ENCODE assay signal across 33 mouse cellular contexts in the genomic region with DNA sequence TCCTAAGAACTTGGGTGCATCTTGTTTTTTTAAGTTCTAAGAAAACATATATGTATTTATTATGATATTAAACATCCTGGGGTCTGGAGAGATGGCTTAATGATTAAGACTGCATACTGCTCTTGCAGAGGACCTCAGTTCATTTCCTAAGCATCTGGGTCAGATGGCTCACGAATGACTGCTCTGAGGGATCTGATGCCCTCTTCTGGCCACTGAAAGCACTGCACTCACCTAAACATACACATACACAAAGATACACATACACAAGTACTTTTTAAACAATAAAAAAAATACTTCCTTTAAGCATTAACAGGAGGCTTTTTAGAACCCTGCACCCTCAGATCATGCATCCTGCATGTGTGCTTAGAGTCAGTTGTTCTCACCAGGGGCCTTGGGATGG. TPM values are rescaled to one million over a fixed set of nuclear protein-coding genes. Genes with fewer than 3 reads are reported as not detected.
DNase-seq lines count a peak whose midpoint lies in the region; ATAC-seq and TF ChIP-seq lines count a peak whose summit lies in the region.
"Had no signal": no experiment of that assay in that cellular context is flagged by ENCODE, and none has a peak within 500 bp of the region (broad histone marks: within the 10 kb centered on the region; RNA-seq: fewer than 3 reads in every experiment).

No protein-coding gene starts in this region.

- WGBS in forebrain, postnatal 0 days, result 87% methylated on average over 1 of the region's 1 CpGs
- 92% methylated on average over 1 of the region's 1 CpGs for WGBS in forebrain, embryonic 16.5 days
- WGBS in liver, embryonic 14.5 days (ENCODE audit: insufficient replicate concordance), result 48% methylated on average over 1 of the region's 1 CpGs
- WGBS in liver, postnatal 0 days (ENCODE audit: insufficient replicate concordance), result 79% methylated on average over 1 of the region's 1 CpGs

- H3K4me2 ChIP-seq in forebrain, postnatal 0 days (ENCODE audit: low read depth), result no peak overlapping the region
- no peak overlapping the region for H3K4me2 ChIP-seq in forebrain, embryonic 16.5 days (ENCODE audit: low read length)
- no peak overlapping the region for H3K4me2 ChIP-seq in liver, embryonic 14.5 days (ENCODE audit: low read depth)
- H3K4me2 ChIP-seq in liver, postnatal 0 days (ENCODE audit: low read depth, low read length), result no peak overlapping the region
- H3K4me2 ChIP-seq: embryonic facial prominence, embryonic 13.5 days; forebrain, embryonic 15.5 days; heart, embryonic 11.5 days; hindbrain, embryonic 13.5 days; limb, embryonic 12.5 days; midbrain, embryonic 13.5 days; neural tube, embryonic 13.5 days had no signal

- TF ChIP-seq CTCF in forebrain, postnatal 0 days (IDR thresholded peaks at IDR 0.05; ENCODE audit: low read depth), result 0 out of 2 replicates have a peak, but pooled peaks have one; percentile 8
- peak; percentile 26 for TF ChIP-seq CTCF in liver, embryonic 14.5 days (IDR thresholded peaks at IDR 0.05; ENCODE audit: low read depth)
- no peak; the same call in 1 of the 2 replicates for TF ChIP-seq CTCF in liver, postnatal 0 days (IDR thresholded peaks at IDR 0.05; ENCODE audit: low read depth)

- no peak for DNase-seq in forebrain, postnatal 0 days
- DNase-seq in liver, embryonic 14.5 days (ENCODE audit: low read depth in 3 of 3, low spot score in 3 of 3), result no peak
- DNase-seq in liver, postnatal 0 days, result no peak
- DNase-seq in R1 (ENCODE audit: low read depth, low spot score), result peak; percentile 49
- DNase-seq in urinary bladder, postnatal 36 days (ENCODE audit: low spot score in 2 of 2), result no peak
- DNase-seq in embryo, embryonic 11 days, result no peak
- DNase-seq: adrenal gland, postnatal 14 days; cerebellum, adult 11-12 months; cerebellum, adult 9-11 months; gastrocnemius, postnatal 10 days; heart, postnatal 4 days; kidney, adult 2 months; kidney, postnatal 10 days; lung, postnatal 10 days; right cerebral cortex, postnatal 4 days; thymus, postnatal 4 days had no signal

- H3K27me3 ChIP-seq in forebrain, postnatal 0 days (ENCODE audit: insufficient read depth, low read length), result no peaks in the 10 kb centered on the region
- no peaks in the 10 kb centered on the region for H3K27me3 ChIP-seq in forebrain, embryonic 16.5 days (replicated peaks; ENCODE audit: control insufficient read depth, insufficient read depth, low read length)
- no peaks in the 10 kb centered on the region for H3K27me3 ChIP-seq in liver, embryonic 14.5 days (ENCODE audit: control insufficient read depth, insufficient read depth, low read length)
- H3K27me3 ChIP-seq in liver, postnatal 0 days (ENCODE audit: insufficient read depth, low read length), result no peaks in the 10 kb centered on the region
- H3K27me3 ChIP-seq: embryonic facial prominence, embryonic 13.5 days; forebrain, embryonic 15.5 days; hindbrain, embryonic 13.5 days; limb, embryonic 12.5 days; midbrain, embryonic 13.5 days; neural tube, embryonic 13.5 days had no signal

- H3K36me3 ChIP-seq in forebrain, postnatal 0 days (ENCODE audit: insufficient read depth), result no peaks in the 10 kb centered on the region
- H3K36me3 ChIP-seq in forebrain, embryonic 16.5 days (ENCODE audit: control insufficient read depth, insufficient read depth), result no peaks in the 10 kb centered on the region
- no peaks in the 10 kb centered on the region for H3K36me3 ChIP-seq in liver, embryonic 14.5 days (replicated peaks; ENCODE audit: control insufficient read depth, insufficient read depth, low read depth)
- H3K36me3 ChIP-seq in liver, postnatal 0 days (replicated peaks; ENCODE audit: insufficient read depth, low read length), result no peaks in the 10 kb centered on the region
- H3K36me3 ChIP-seq: embryonic facial prominence, embryonic 13.5 days; forebrain, embryonic 10.5 days; forebrain, embryonic 15.5 days; hindbrain, embryonic 13.5 days; limb, embryonic 12.5 days; midbrain, embryonic 13.5 days; neural tube, embryonic 13.5 days had no signal

- H3K9ac ChIP-seq in forebrain, postnatal 0 days, result no peak overlapping the region
- no peak overlapping the region for H3K9ac ChIP-seq in forebrain, embryonic 16.5 days (replicated peaks; ENCODE audit: low read depth, low read length)
- no peak overlapping the region for H3K9ac ChIP-seq in liver, embryonic 14.5 days (replicated peaks)
- no peak overlapping the region for H3K9ac ChIP-seq in liver, postnatal 0 days (replicated peaks)
- H3K9ac ChIP-seq: embryonic facial prominence, embryonic 13.5 days; forebrain, embryonic 15.5 days; hindbrain, embryonic 13.5 days; limb, embryonic 12.5 days; midbrain, embryonic 13.5 days; neural tube, embryonic 13.5 days had no signal

- no peak for ATAC-seq in forebrain, postnatal 0 days
- no peak for ATAC-seq in forebrain, embryonic 16.5 days
- no peak for ATAC-seq in liver, embryonic 14.5 days (ENCODE audit: insufficient read depth)
- no peak for ATAC-seq in liver, postnatal 0 days
- ATAC-seq: forebrain, embryonic 15.5 days; midbrain, embryonic 13.5 days had no signal

- no peak for TF ChIP-seq EP300 in liver, embryonic 14.5 days (IDR thresholded peaks at IDR 0.05; ENCODE audit: low read depth)
- TF ChIP-seq EP300 in liver, postnatal 0 days (IDR thresholded peaks at IDR 0.05; ENCODE audit: low read depth), result no peak

- H3K27ac ChIP-seq in forebrain, postnatal 0 days (ENCODE audit: low read depth, low read length), result no peak overlapping the region
- H3K27ac ChIP-seq in forebrain, embryonic 16.5 days (ENCODE audit: low read length), result no peak overlapping the region
- no peak overlapping the region for H3K27ac ChIP-seq in liver, embryonic 14.5 days
- no peak overlapping the region for H3K27ac ChIP-seq in liver, postnatal 0 days (ENCODE audit: low read depth)
- H3K27ac ChIP-seq: embryonic facial prominence, embryonic 13.5 days; forebrain, embryonic 10.5 days; forebrain, embryonic 15.5 days; hindbrain, embryonic 13.5 days; limb, embryonic 12.5 days; macrophage; midbrain, embryonic 13.5 days; neural tube, embryonic 13.5 days had no signal

- H3K4me1 ChIP-seq in forebrain, postnatal 0 days (ENCODE audit: insufficient read depth), result no peaks in the 10 kb centered on the region
- no peaks in the 10 kb centered on the region for H3K4me1 ChIP-seq in forebrain, embryonic 16.5 days (replicated peaks; ENCODE audit: control insufficient read depth, insufficient read depth, low read length)
- no peaks in the 10 kb centered on the region for H3K4me1 ChIP-seq in liver, embryonic 14.5 days (replicated peaks; ENCODE audit: control insufficient read depth in 2 of 2, insufficient read depth in 2 of 2, low read length in 1 of 2)
- H3K4me1 ChIP-seq in liver, postnatal 0 days (ENCODE audit: insufficient read depth), result no peaks in the 10 kb centered on the region
- H3K4me1 ChIP-seq: embryonic facial prominence, embryonic 13.5 days; forebrain, embryonic 10.5 days; forebrain, embryonic 15.5 days; hindbrain, embryonic 13.5 days; limb, embryonic 12.5 days; midbrain, embryonic 13.5 days; neural tube, embryonic 13.5 days had no signal

- no peak overlapping the region for H3K4me3 ChIP-seq in forebrain, postnatal 0 days (ENCODE audit: low read depth, low read length)
- no peak overlapping the region for H3K4me3 ChIP-seq in forebrain, embryonic 16.5 days (replicated peaks; ENCODE audit: low read length)
- no peak overlapping the region for H3K4me3 ChIP-seq in liver, embryonic 14.5 days (ENCODE audit: insufficient read depth in 1 of 2, low read depth in 2 of 2, low read length in 2 of 2)
- no peak overlapping the region for H3K4me3 ChIP-seq in liver, postnatal 0 days (ENCODE audit: low read depth, low read length)
- H3K4me3 ChIP-seq: embryonic facial prominence, embryonic 13.5 days; forebrain, embryonic 10.5 days; forebrain, embryonic 15.5 days; hindbrain, embryonic 13.5 days; limb, embryonic 12.5 days; midbrain, embryonic 13.5 days; neural tube, embryonic 13.5 days had no signal

- H3K9me3 ChIP-seq in forebrain, postnatal 0 days (ENCODE audit: low read length), result no peaks in the 10 kb centered on the region
- H3K9me3 ChIP-seq in forebrain, embryonic 16.5 days (ENCODE audit: control insufficient read depth, low read length), result no peaks in the 10 kb centered on the region
- peaks cover 3% of the 10 kb centered on the region; the same call in 1 of the 2 replicates for H3K9me3 ChIP-seq in liver, embryonic 14.5 days (ENCODE audit: control insufficient read depth, low read length)
- H3K9me3 ChIP-seq in liver, postnatal 0 days (ENCODE audit: low read length), result peaks cover 4% of the 10 kb centered on the region; the same call in 1 of the 2 replicates
- H3K9me3 ChIP-seq: embryonic facial prominence, embryonic 13.5 days; forebrain, embryonic 15.5 days had no signal

RNA-seq across cellular contexts. Expression of a gene that starts 40.3 kb away (rescaled TPM):
- total RNA-seq in forebrain, postnatal 0 days (2014; rRNA removed), result 0.08 and 0.10 TPM in 2 replicates
- 0.15 and 0.16 TPM in 2 replicates for polyA plus RNA-seq in forebrain, postnatal 0 days (2015; fragmentation: Nextera tagmentation; extraction: Ambion mirVana)
- polyA plus RNA-seq in forebrain, embryonic 16.5 days (2015; fragmentation: Nextera tagmentation; extraction: Ambion mirVana), result 0.09 and 0.20 TPM in 2 replicates
- polyA plus RNA-seq in liver, embryonic 14.5 days (2012; rRNA removed), result 0.08 and 0.11 TPM in 2 replicates
- 0.06 TPM in 1 of 2 replicates, not detected in the other for polyA plus RNA-seq in liver, embryonic 14.5 days (2014; fragmentation: Nextera tagmentation; extraction: Ambion mirVana)
- 0.02 and 0.04 TPM in 2 replicates for polyA plus RNA-seq in liver, postnatal 0 days (2015; fragmentation: Nextera tagmentation; extraction: Ambion mirVana)
- total RNA-seq: adrenal gland, postnatal 14 days; gastrocnemius, postnatal 10 days; granulocyte monocyte progenitor cell, adult 5-6 weeks; layer of hippocampus, postnatal 10 days; liver, adult 2 months; megakaryocyte-erythroid progenitor cell, adult 5-6 weeks had no signal
- polyA plus RNA-seq: embryonic facial prominence, embryonic 13.5 days; forebrain, embryonic 10.5 days; intestine, embryonic 14.5 days; kidney, adult 2 months; large intestine, adult 2 months; liver, adult 2 months; macrophage; thymus, postnatal 0 days had no signal
